Mouse (Mus musculus) heart, postnatal 0 days (tissue): ENCODE measurements at regions not wholly inside any gene's neighbourhood (a gene's known extent, or its start where the extent isn't known, plus 50 kb on each side); places are given as distances from the start of the nearest gene placed in this dataset.

ENCODE experiments used
- CTCF ChIP-seq: IDR thresholded peaks from 2 replicates; pipeline ENCODE4 v1.5.1; 2016; ENCODE audit warnings: antibody characterized with exemption, control low read depth, low read depth
- EP300 ChIP-seq: IDR thresholded peaks from 2 replicates; pipeline ENCODE4 v1.6.1; 2016; ENCODE audit warnings: antibody characterized with exemption, low read depth

- TF ChIP-seq CTCF, result no peak
- no peak for TF ChIP-seq EP300
Measured at GRCm38 (mm10) chr14:13000997-13001699, 178.3 kb upstream of the Cadps start.
